Mouse (Mus musculus): ENCODE results near the gene Gzmb. TPM values are rescaled to one million over a fixed set of nuclear protein-coding genes. Genes with fewer than 3 reads are reported as not detected.

The Gzmb gene
- polyA plus RNA-seq, 1 experiment from 2014 or later, result not detected

GRCm38 (mm10) chr14:56234556-56234955, 27.5 kb downstream of the Gzmb start, which contains the start of gene Gzmc:
Gene Gzmc, minus strand, starts transcription at chr14:56234656.
- DNase-seq (ENCODE audit: low spot score) (no peak), ATAC-seq (ENCODE audit: insufficient number of reproducible peaks, low FRiP score, low TSS enrichment, low read depth) (no peak)
- H3K4me1 ChIP-seq (ENCODE audit: control insufficient read depth, insufficient read depth, low read length), result no peaks in the 10 kb centered on the region
- no peaks in the 10 kb centered on the region for H3K9me3 ChIP-seq (ENCODE audit: control insufficient read depth, low read length)
- no peaks in the 10 kb centered on the region for H3K36me3 ChIP-seq (ENCODE audit: control insufficient read depth, insufficient read depth, low read length)
- no peak within 1 kb of the TSS for H3K27ac ChIP-seq (replicated peaks; ENCODE audit: low read depth, low read length)
- H3K9ac ChIP-seq (ENCODE audit: low read length), result no peak within 1 kb of the TSS
- H3K4me3 ChIP-seq (ENCODE audit: low read depth, low read length), result no peak within 1 kb of the TSS
- no peaks in the 10 kb centered on the region for H3K27me3 ChIP-seq (ENCODE audit: control insufficient read depth, insufficient read depth, low read length)
- no peak within 1 kb of the TSS for H3K4me2 ChIP-seq (ENCODE audit: low read depth, severe bottlenecking)
- 79% methylated on average over 2 of the region's 2 CpGs for WGBS

DNA sequence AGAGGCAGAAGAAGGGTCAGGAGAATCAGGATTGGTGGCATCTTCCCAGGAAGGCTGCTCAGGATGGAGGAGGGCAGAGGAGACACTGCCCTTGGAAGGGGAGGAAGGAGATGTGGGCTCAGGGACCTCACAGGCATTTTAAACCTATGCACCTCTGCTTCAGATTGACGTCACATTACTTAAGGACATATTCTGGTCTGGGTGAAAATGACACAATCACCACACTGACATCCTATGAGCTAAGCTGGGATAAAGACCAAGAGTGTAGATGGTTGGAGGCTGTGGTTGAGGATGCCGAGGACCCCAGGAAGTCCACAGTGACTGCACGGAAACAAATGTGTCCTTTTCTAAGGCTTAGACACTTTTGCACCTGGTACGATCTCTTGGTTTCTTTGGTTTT, 50.7 kb downstream of the Gzmb start, which contains the start of gene Gzmf:
Gene Gzmf (minus strand): TSS at position 101 of the 400 bp plus-strand sequence.
- DNase-seq (ENCODE audit: low spot score) (no peak), ATAC-seq (ENCODE audit: insufficient number of reproducible peaks, low FRiP score, low TSS enrichment, low read depth) (no peak)
- no peaks in the 10 kb centered on the region for H3K9me3 ChIP-seq (ENCODE audit: control insufficient read depth, low read length)
- no peak within 1 kb of the TSS for H3K4me3 ChIP-seq (ENCODE audit: low read depth, low read length)
- whole genome bisulfite sequencing, result 94% methylated on average over 4 of the region's 4 CpGs
- H3K4me1 ChIP-seq (ENCODE audit: control insufficient read depth, insufficient read depth, low read length), result no peaks in the 10 kb centered on the region
- no peak within 1 kb of the TSS for H3K4me2 ChIP-seq (ENCODE audit: low read depth, severe bottlenecking)
- no peak within 1 kb of the TSS for H3K27ac ChIP-seq (replicated peaks; ENCODE audit: low read depth, low read length)
- no peaks in the 10 kb centered on the region for H3K36me3 ChIP-seq (ENCODE audit: control insufficient read depth, insufficient read depth, low read length)
- H3K9ac ChIP-seq (ENCODE audit: low read length), result no peak within 1 kb of the TSS
- H3K27me3 ChIP-seq (ENCODE audit: control insufficient read depth, insufficient read depth, low read length), result no peaks in the 10 kb centered on the region

Other genes starting within 250 kb of the Gzmb start
- not detected in 2 replicates for gene Mcpt1, start 244.3 kb downstream of the Gzmb start, polyA plus RNA-seq (2014; fragmentation: Nextera tagmentation; extraction: Ambion mirVana)
- not detected in 2 replicates for gene Mcpt9, start 231.8 kb downstream of the Gzmb start, polyA plus RNA-seq (2014; fragmentation: Nextera tagmentation; extraction: Ambion mirVana)
- gene Mcpt2, start 220.2 kb downstream of the Gzmb start, polyA plus RNA-seq (2014; fragmentation: Nextera tagmentation; extraction: Ambion mirVana), result not detected in 2 replicates
- gene Mcpt4, start 199.9 kb downstream of the Gzmb start, polyA plus RNA-seq (2014; fragmentation: Nextera tagmentation; extraction: Ambion mirVana), result not detected in 2 replicates
- gene Mcpt8, start 177.0 kb downstream of the Gzmb start, polyA plus RNA-seq (2014; fragmentation: Nextera tagmentation; extraction: Ambion mirVana), result not detected in 2 replicates
- not detected in 2 replicates for gene Ctsg, start 159.7 kb downstream of the Gzmb start, polyA plus RNA-seq (2014; fragmentation: Nextera tagmentation; extraction: Ambion mirVana)
- gene Gzme, start 141.6 kb downstream of the Gzmb start, polyA plus RNA-seq (2014; fragmentation: Nextera tagmentation; extraction: Ambion mirVana), result not detected in 2 replicates
- not detected in 2 replicates for gene Gzmd, start 129.7 kb downstream of the Gzmb start, polyA plus RNA-seq (2014; fragmentation: Nextera tagmentation; extraction: Ambion mirVana)
- not detected in 2 replicates for gene Gzmg, start 102.7 kb downstream of the Gzmb start, polyA plus RNA-seq (2014; fragmentation: Nextera tagmentation; extraction: Ambion mirVana)
- not detected in 2 replicates for gene Gzmn, start 87.7 kb downstream of the Gzmb start, polyA plus RNA-seq (2014; fragmentation: Nextera tagmentation; extraction: Ambion mirVana)
- gene Gzmf, start 50.8 kb downstream of the Gzmb start, polyA plus RNA-seq (2014; fragmentation: Nextera tagmentation; extraction: Ambion mirVana), result not detected in 2 replicates
- gene Gzmc, start 27.6 kb downstream of the Gzmb start, polyA plus RNA-seq (2014; fragmentation: Nextera tagmentation; extraction: Ambion mirVana), result not detected in 2 replicates
- 0.06 and 0.12 TPM in 2 replicates for gene Atp12a, start 102.8 kb upstream of the Gzmb start, polyA plus RNA-seq (2014; fragmentation: Nextera tagmentation; extraction: Ambion mirVana)
- 0.88 and 1.7 TPM in 2 replicates for gene Rnf17, start 140.3 kb upstream of the Gzmb start, polyA plus RNA-seq (2014; fragmentation: Nextera tagmentation; extraction: Ambion mirVana)

Measured in limb, embryonic 11.5 days (tissue).